Mouse (Mus musculus) neural tube, embryonic 15.5 days (tissue): ENCODE results near the gene Ccnl1. TPM values are rescaled to one million over a fixed set of nuclear protein-coding genes. Genes with fewer than 3 reads are reported as not detected.

Experiments used
- ATAC-seq: fragments of 200-750 bp; cut with Nextera tagmentation; 2 replicates; pipeline ENCODE4 v1.8.0; 2017; ENCODE audit warnings: mild to moderate bottlenecking, moderate TSS enrichment, moderate library complexity; ENCODE audit not compliant: low FRiP score
- H3K27ac ChIP-seq: fragments of 300-500 bp; sonication (generic); replicated peaks from 2 replicates; pipeline ENCODE4 v1.5.1; 2015; ENCODE audit warnings: mild to moderate bottlenecking, inconsistent platforms
- H3K27me3 ChIP-seq: fragments of 300-500 bp; sonication (generic); replicated peaks from 2 replicates; pipeline ENCODE4 v1.6.1; 2015; ENCODE audit warnings: inconsistent platforms
- H3K36me3 ChIP-seq: fragments of 300-500 bp; sonication (generic); 2 replicates; pipeline ENCODE4 v1.6.1; 2015; ENCODE audit warnings: inconsistent platforms
- H3K4me1 ChIP-seq: fragments of 300-500 bp; sonication (generic); 2 replicates; pipeline ENCODE4 v1.6.1; 2015; ENCODE audit warnings: inconsistent platforms
- H3K4me2 ChIP-seq: fragments of 300-500 bp; sonication (generic); 2 replicates; pipeline ENCODE4 v1.6.1; 2015; ENCODE audit warnings: inconsistent platforms, mild to moderate bottlenecking, moderate library complexity
- H3K4me3 ChIP-seq: fragments of 300-500 bp; sonication (generic); replicated peaks from 2 replicates; pipeline ENCODE4 v1.5.1; 2015; ENCODE audit warnings: mild to moderate bottlenecking, inconsistent platforms
- H3K9ac ChIP-seq: fragments of 300-500 bp; sonication (generic); replicated peaks from 2 replicates; pipeline ENCODE4 v1.6.1; 2015; ENCODE audit warnings: mild to moderate bottlenecking, inconsistent platforms
- H3K9me3 ChIP-seq: fragments of 300-500 bp; sonication (generic); replicated peaks from 2 replicates; pipeline ENCODE4 v1.6.1; 2016; ENCODE audit warnings: inconsistent platforms
- WGBS: fragments of 180-500 bp; shearing (Covaris S2); methylation state at CpG from one replicate; pipeline ENCODE4 v1.1.7; 2015; ENCODE audit warnings: mixed read lengths; 5-methylcytosine and 5-hydroxymethylcytosine counted together
- polyA plus RNA-seq: library from polyadenylated mRNA; unstranded; fragments of >200 nt; fragmentation: Nextera tagmentation; extraction: Ambion mirVana; gene quantifications from 2 replicates; pipeline ENCODE4 v1.2.1, GENCODE M21; 2015

The Ccnl1 gene
- polyA plus RNA-seq, 1 experiment from 2014 or later = 63.4 TPM

DNA sequence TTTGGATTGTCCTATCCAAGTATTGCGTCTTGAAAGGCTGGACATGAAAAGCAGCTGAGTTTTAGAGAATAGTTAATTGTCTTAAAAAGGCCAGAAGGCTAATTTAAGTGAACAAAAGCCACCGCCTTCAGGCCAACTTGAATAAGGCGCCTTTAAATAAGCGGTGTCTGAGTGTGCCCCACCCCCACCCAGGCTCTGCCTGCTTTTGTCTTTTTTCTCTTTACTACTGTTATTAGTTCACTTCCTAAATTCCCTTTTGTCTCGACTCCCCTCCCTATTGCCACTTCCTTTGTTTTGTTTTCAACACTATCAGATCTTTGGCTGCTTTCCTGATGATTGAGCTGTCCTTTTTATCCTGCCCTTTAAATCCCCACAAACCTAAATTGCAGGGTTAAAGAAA, 17.3 kb upstream of the Ccnl1 start:
- H3K4me3 ChIP-seq = peak overlapping the region; percentile 50
- ATAC-seq = peak; percentile 48
- H3K27me3 ChIP-seq = no peaks in the 10 kb centered on the region
- peak overlapping the region; percentile 98 for H3K27ac ChIP-seq
- peaks cover 14% of the 10 kb centered on the region for H3K4me1 ChIP-seq
- H3K9ac ChIP-seq = peak overlapping the region; percentile 31
- no peaks in the 10 kb centered on the region for H3K36me3 ChIP-seq
- H3K9me3 ChIP-seq = no peaks in the 10 kb centered on the region
- peak overlapping the region; percentile 66 for H3K4me2 ChIP-seq
- 0% methylated on average over 5 of the region's 5 CpGs for WGBS

DNA sequence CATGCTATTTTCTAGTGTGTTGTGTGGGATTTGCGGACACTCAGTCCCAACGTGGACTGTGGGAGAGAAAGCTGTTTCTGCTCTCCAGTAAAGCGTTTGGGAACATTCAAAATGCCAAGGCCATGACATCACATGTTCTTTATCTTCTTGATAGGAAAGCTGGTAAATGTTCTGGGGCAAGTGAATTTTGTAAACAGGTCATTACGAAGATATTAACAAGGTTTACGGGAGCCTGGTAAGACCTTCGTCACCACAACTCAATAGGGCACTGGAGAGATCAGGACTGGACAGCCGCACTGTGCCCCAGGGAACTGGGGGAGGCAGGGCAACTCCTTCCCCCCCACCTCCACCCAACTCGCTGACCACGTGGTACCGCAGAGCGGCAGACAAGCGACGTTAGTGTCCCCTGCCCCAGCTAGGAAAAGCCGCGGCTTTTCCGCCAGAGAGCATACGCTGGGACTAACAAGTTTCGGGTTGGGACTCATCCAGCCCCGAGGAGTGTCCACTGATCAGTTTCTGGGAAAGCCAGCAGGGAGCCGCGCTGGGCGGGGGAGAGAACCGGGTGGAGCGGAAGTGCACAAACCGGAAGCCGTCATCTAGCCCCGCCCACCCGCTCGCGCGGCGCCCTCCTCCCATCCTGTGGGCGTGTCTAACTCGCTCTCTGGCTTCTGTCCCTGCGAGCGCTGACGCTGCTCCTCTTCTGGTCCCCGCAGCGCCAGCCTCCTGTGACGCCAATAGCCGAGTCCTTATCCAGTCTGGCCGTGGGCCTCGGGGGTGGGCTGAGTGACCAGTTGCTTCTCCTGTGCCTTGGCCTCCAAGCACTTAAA, 16.4 kb upstream of the Ccnl1 start:
- peak overlapping the region; percentile 98 for H3K27ac ChIP-seq
- no peaks in the 10 kb centered on the region for H3K36me3 ChIP-seq
- under 1% methylated on average over 43 of the region's 43 CpGs for WGBS
- no peaks in the 10 kb centered on the region for H3K9me3 ChIP-seq
- peak overlapping the region; percentile 50 for H3K4me3 ChIP-seq
- peak; percentile 98 for ATAC-seq
- peak overlapping the region; percentile 66 for H3K4me2 ChIP-seq
- peak overlapping the region; percentile 57 for H3K9ac ChIP-seq
- H3K4me1 ChIP-seq = peaks cover 14% of the 10 kb centered on the region
- no peaks in the 10 kb centered on the region for H3K27me3 ChIP-seq

DNA sequence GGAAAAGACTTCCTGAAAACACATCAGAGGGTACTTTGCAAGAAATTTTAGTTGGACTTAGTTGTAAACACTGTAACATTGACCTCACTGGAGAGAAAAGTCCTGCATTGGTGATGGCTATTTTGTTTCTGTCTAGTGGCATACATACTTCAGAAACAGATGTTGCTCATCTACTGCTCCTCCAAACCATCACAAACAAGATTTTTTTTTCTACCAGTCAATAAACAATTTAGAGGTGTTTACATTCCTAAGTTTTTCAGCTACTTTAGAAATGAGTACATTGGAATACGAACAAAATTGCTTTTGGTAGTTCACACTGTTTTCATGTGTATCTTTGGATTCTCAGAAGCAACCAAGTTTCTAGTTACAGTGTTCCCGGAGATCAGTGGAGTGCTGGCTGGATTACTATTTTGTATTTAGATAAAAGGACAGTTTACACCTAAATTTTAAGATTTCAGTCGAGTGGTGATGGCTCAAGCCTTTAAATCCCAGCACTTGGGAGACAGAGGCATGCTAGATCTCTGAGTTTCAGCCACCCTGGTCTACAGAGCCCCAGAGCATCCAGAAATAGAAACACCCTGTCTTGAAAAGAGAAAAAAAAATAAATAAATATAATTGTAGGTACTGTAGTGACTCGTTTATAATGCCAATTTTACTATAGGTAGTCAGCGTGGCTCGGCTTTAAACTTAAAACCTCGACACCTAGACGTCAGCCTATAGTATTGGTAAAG, 15.6 kb upstream of the Ccnl1 start:
- 37% methylated on average over 8 of the region's 8 CpGs for whole genome bisulfite sequencing
- no peaks in the 10 kb centered on the region for H3K27me3 ChIP-seq
- H3K36me3 ChIP-seq = no peaks in the 10 kb centered on the region
- peak overlapping the region; percentile 98 for H3K27ac ChIP-seq
- H3K4me2 ChIP-seq = peak overlapping the region; percentile 66
- peak overlapping the region; percentile 57 for H3K9ac ChIP-seq
- peaks cover 14% of the 10 kb centered on the region for H3K4me1 ChIP-seq
- no peak for ATAC-seq
- H3K9me3 ChIP-seq = no peaks in the 10 kb centered on the region
- peak overlapping the region; percentile 50 for H3K4me3 ChIP-seq

DNA sequence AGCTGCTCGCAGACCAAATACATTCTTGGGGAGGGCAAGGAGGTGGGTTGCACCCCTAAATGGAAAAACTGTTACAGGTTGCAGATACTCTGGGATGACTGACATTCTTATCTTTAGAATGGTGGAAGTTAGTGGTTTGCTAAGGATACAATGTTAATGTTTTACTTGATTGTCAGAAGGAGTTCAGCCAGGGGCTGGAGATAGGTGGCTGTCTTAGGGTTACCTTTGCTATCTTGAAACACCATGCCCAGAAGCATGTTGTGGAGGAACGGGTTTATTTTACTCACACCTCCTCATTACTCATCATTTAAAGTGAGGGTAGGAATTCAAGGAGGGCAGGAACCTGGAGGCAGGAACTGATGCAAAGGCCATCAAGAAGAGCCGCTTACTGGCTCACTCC, 11.1 kb upstream of the Ccnl1 start:
- Histone ChIP-seq H3K36me3 (no peaks in the 10 kb centered on the region), H3K9me3 (no peaks in the 10 kb centered on the region), H3K4me1 (peaks cover 6% of the 10 kb centered on the region), H3K4me3 (no peak overlapping the region), H3K4me2 (no peak overlapping the region), H3K27ac (no peak overlapping the region), H3K9ac (no peak overlapping the region), H3K27me3 (no peaks in the 10 kb centered on the region)
- WGBS = 92% methylated on average over 3 of the region's 3 CpGs
- no peak for ATAC-seq

DNA sequence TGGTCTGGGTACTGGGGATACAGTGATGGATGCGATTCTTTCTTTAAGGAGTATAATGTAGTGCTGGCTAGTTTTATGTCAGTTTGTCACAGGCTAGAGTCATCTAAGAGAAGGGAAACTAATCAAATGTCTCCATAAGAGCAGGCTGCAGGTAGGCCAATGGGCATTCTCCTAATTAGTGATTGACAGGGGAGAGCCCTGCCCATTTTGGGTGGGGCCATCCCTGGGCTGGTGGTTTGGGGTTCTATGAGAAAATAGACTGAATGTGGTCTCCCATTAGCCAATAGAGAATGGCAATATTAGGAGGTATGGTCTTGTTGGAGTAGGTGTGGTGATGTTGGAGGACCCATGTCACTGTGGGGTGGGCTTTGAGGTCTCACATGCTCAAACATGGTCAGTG, 8.3 kb upstream of the Ccnl1 start:
- Histone ChIP-seq H3K9me3 (no peaks in the 10 kb centered on the region), H3K27ac (no peak overlapping the region), H3K4me2 (no peak overlapping the region), H3K4me1 (no peaks in the 10 kb centered on the region), H3K36me3 (no peaks in the 10 kb centered on the region), H3K27me3 (no peaks in the 10 kb centered on the region), H3K9ac (no peak overlapping the region), H3K4me3 (no peak overlapping the region)
- ATAC-seq = peak; percentile 31; the same call in 1 of the 2 replicates
- WGBS = 93% methylated on average over 1 of the region's 1 CpGs

DNA sequence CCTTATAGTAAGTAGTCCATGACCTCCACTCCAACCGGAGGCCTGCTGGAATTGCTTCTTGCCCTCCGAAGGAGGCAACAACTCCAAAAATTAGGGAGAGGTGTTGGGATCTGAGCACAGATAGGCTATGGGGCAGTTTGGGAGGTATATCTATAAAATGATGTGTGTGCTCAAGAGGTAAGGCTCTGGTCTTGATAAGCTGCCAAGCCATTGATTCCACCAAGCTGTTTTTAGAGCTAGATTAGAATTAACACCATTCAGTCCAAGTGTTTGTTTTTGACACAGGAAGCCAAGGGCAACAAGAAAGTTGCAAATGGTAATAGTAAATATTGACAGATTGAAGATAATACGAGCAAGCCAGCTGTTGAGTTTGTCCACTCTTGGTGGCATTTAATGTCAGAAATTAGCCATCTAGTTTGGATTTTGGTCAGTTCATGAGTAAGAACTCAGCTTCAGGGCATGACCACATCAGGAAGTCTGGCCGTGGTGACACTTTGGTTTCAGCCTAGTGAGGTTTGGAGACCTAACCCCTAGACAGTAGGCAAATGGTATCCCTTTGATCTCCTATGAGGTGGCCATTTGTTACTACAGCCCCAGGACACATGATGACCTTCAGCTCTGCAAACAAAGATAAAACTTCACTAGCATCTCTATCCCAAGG, 4.4 kb upstream of the Ccnl1 start:
- Histone ChIP-seq H3K4me1 (peaks cover 11% of the 10 kb centered on the region), H3K4me2 (no peak overlapping the region), H3K27me3 (no peaks in the 10 kb centered on the region), H3K9ac (no peak overlapping the region), H3K4me3 (no peak overlapping the region), H3K9me3 (no peaks in the 10 kb centered on the region), H3K36me3 (no peaks in the 10 kb centered on the region), H3K27ac (no peak overlapping the region)
- no peak for ATAC-seq
- 79% methylated on average over 4 of the region's 4 CpGs for WGBS

DNA sequence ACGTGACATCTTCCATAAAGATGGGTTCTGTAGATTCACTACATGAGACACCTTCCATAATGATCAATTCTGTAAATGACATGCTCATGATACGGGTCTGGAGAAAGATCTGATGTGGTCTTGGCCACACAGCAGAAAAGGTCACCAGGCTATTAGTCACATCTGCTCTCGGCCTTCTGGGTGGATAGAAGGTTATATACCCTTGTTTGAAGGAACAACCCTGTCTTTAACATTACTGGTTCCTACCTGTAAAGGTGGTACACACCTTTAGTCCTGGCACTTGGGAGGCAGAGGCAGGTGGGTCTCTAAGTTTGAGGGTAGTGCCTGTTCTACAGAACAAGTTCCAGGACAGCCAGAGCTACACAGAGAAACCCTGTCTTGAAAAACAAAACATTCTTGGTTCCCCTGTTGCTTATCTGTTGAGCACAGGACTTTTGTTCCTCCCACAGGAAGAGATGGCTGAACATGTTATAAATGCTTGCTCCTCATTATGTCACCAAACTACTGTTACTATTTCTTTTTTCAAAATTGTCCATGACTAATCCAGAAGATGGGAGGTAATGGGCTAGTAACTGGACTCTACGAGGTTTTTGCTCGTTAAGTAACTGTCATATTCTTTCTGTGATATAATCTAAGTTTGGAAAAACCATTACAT, 2.4 kb upstream of the Ccnl1 start:
- no peak overlapping the region for H3K27ac ChIP-seq

DNA sequence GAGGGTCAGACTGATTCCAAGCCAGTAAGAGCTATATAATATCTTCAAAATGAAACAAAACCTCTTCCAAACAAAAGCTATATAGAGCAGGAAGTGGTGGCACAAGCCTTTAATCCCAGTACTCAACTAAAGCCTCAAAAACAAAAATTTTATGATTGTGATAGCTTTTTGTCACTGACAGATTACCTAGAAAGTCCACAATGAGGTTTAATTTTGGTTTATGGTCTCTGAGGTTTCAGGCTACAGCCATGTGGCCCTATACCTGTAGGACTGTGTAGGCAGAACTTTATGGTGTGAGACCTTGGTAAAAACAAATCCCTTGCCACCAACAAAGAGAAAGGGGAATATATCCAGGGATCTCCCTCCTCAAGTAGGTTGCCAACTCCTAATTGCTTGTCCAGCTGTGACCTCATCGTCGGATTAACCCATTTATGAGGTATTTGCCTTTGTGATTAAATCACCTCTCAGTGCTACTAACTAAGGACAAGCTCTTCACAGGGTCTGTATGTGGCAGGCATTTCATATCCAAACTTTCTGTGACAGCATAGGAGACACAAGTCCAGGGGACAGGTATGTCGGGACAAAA, 1.5 kb upstream of the Ccnl1 start:
- 78% methylated on average over 3 of the region's 3 CpGs for WGBS
- Histone ChIP-seq H3K9ac (0 out of 2 replicates have a peak overlapping the region, but pooled peaks have one; percentile 96), H3K4me3 (peak overlapping the region; percentile 97; the same call in 1 of the 2 replicates), H3K27ac (peak overlapping the region; percentile 99; the same call in 1 of the 2 replicates), H3K9me3 (no peaks in the 10 kb centered on the region), H3K27me3 (no peaks in the 10 kb centered on the region), H3K36me3 (peaks cover 8% of the 10 kb centered on the region; the same call in 1 of the 2 replicates), H3K4me1 (peaks cover 29% of the 10 kb centered on the region), H3K4me2 (peak overlapping the region; percentile 83)
- no peak for ATAC-seq

More for the DNA sequence above, 2.4 kb upstream of the Ccnl1 start:
- no peaks in the 10 kb centered on the region for H3K27me3 ChIP-seq
- 92% methylated on average over 5 of the region's 5 CpGs for WGBS
- H3K9me3 ChIP-seq = no peaks in the 10 kb centered on the region
- H3K4me2 ChIP-seq = no peak overlapping the region
- peaks cover 26% of the 10 kb centered on the region for H3K4me1 ChIP-seq
- H3K9ac ChIP-seq = no peak overlapping the region
- ATAC-seq = no peak
- peaks cover 8% of the 10 kb centered on the region; the same call in 1 of the 2 replicates for H3K36me3 ChIP-seq
- H3K4me3 ChIP-seq = no peak overlapping the region

DNA sequence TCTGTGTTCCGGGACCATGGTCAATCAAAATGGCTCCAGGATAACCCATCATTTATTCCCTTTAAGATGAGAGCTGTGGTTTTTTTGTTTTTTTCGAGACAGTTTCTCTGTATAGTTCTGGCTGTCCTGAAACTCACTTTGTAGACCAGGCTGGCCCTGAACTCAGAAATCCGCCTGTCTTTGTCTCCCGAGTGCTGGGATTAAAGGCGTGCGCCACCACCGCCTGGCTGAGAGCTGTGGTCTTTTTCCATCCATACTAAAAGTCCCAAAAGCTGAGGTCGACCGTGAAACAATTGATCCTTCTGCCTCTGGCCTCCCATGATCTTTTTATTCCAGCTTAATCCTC, 764 bp upstream of the Ccnl1 start:
- ATAC-seq = peak; percentile 2; the same call in 1 of the 2 replicates

DNA sequence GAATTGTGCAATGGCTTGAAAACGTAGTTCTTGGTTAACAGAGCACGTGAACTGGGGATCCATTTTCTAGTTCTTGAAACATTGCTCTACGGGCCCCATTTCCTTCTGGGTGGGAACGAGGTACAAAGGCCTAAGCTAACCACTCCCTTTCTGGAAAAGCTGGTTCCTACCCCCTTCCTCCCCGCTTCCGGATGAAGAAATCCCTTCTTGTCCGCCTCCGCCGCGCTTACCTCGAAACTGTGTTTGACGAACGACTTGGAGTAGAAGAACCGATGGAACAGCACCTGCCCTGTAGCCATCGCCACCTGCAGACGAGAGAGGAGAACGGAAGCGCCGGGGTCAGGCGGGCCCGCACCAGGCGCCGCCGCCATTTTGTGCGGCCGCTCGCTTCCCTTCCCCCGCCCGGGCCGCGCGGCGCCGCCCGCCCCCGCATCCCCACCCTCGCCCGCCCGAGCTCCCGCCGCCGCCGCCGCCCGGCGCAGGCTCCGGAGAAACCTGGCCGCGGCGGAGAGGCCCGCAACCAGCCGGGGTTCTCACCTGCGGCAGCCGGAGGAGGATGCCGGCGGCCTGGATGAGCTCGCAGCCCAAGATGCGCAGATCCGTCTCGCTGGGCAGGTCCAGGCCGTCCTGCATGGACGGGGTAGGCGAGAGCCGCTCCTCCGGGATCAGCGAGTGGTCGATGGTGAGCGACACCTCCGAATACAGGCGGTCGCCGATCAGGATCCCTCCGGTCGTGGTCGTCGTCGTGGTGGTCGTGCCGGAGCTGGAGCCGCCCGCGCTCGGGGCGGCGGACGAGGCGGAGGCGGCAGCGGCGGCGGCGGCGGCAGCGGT, 563 bp downstream of the Ccnl1 start:
- ATAC-seq = peak; percentile 89
- Histone ChIP-seq H3K27ac (peak overlapping the region; percentile 99), H3K36me3 (peaks cover 14% of the 10 kb centered on the region; the same call in 1 of the 2 replicates), H3K27me3 (no peaks in the 10 kb centered on the region), H3K4me1 (peaks cover 40% of the 10 kb centered on the region), H3K4me2 (peak overlapping the region; percentile 83), H3K9ac (peak overlapping the region; percentile 96), H3K9me3 (no peaks in the 10 kb centered on the region), H3K4me3 (peak overlapping the region; percentile 97)
- WGBS = under 1% methylated on average over 83 of the region's 94 CpGs

More for the DNA sequence above, 764 bp upstream of the Ccnl1 start:
- no peaks in the 10 kb centered on the region for H3K27me3 ChIP-seq
- peaks cover 34% of the 10 kb centered on the region for H3K4me1 ChIP-seq
- peaks cover 8% of the 10 kb centered on the region; the same call in 1 of the 2 replicates for H3K36me3 ChIP-seq
- H3K9me3 ChIP-seq = no peaks in the 10 kb centered on the region
- 4% methylated on average over 9 of the region's 9 CpGs for WGBS
- H3K9ac ChIP-seq = peak overlapping the region; percentile 96
- H3K4me2 ChIP-seq = peak overlapping the region; percentile 83
- H3K27ac ChIP-seq = peak overlapping the region; percentile 99
- peak overlapping the region; percentile 97 for H3K4me3 ChIP-seq
